Mouse (Mus musculus) C2C12 (cell line): ENCODE measurements around the gene Wdr25. TPM values are rescaled to one million over a fixed set of nuclear protein-coding genes. Genes with fewer than 3 reads are reported as not detected.

ENCODE experiments used
- H3K27me3 ChIP-seq: one replicate; pipeline ENCODE4 v1.6.1; 2011; ENCODE audit not compliant: control insufficient read depth, insufficient read depth, insufficient read length
- H3K36me3 ChIP-seq: one replicate; pipeline ENCODE4 v1.6.1; 2011; ENCODE audit not compliant: control insufficient read depth, insufficient read depth
- H3K4me3 ChIP-seq: one replicate; pipeline ENCODE4 v1.5.1; 2011; ENCODE audit warnings: mild to moderate bottlenecking, control low read depth; ENCODE audit not compliant: poor library complexity, insufficient read depth, severe bottlenecking
- H3K79me2 ChIP-seq: one replicate; pipeline ENCODE4 v1.6.1; 2011; ENCODE audit not compliant: control insufficient read depth, insufficient read depth
- H3K79me3 ChIP-seq: one replicate; pipeline ENCODE4 v1.6.1; 2011; ENCODE audit warnings: low read depth, control low read depth
- H3ac ChIP-seq: one replicate; pipeline ENCODE3; 2011; ENCODE audit warnings: low read depth; ENCODE audit not compliant: control insufficient read depth, insufficient read length
- CEBPB ChIP-seq: IDR thresholded peaks from one replicate; pipeline ENCODE4 v1.6.1; 2011; ENCODE audit warnings: low read depth, mild to moderate bottlenecking, control low read depth, moderate library complexity
- CTCF ChIP-seq: IDR thresholded peaks from one replicate; pipeline ENCODE4 v1.5.1; 2011; ENCODE audit not compliant: control insufficient read depth, insufficient read depth, insufficient read length
- FOSL1 ChIP-seq: IDR thresholded peaks from one replicate; pipeline ENCODE4 v1.8.0; 2011; ENCODE audit warnings: mild to moderate bottlenecking, low read length; ENCODE audit not compliant: poor library complexity, insufficient read depth, severe bottlenecking
- MAX ChIP-seq: IDR thresholded peaks from one replicate; pipeline ENCODE4 v1.6.1; 2011; ENCODE audit warnings: mild to moderate bottlenecking, control low read depth
- MYOD1 ChIP-seq: IDR thresholded peaks from one replicate; pipeline ENCODE4 v1.6.1; 2011; ENCODE audit warnings: low read depth; ENCODE audit not compliant: control insufficient read depth, insufficient read length
- MYOG ChIP-seq: IDR thresholded peaks from one replicate; pipeline ENCODE4 v1.6.1; 2011; ENCODE audit not compliant: control insufficient read depth, insufficient read length; ENCODE audit errors: extremely low read depth
- USF1 ChIP-seq: IDR thresholded peaks from one replicate; pipeline ENCODE4 v1.6.1; 2011; ENCODE audit warnings: low read depth, mild to moderate bottlenecking, control low read depth, moderate library complexity
- polyA plus RNA-seq: library from polyadenylated mRNA; unstranded; fragments of >200 nt; fragmentation: generic; extraction: Trizol; gene quantifications from one replicate; pipeline ENCODE4 v1.2.1, GENCODE M21; 2012; ENCODE audit warnings: missing spikeins

Wdr25 gene
- polyA plus RNA-seq, 1 experiment, result 9.4 TPM

- Histone ChIP-seq H3K79me3 (no peaks in the 10 kb centered on the region), H3ac (no peak overlapping the region), H3K79me2 (no peaks in the 10 kb centered on the region), H3K36me3 (no peaks in the 10 kb centered on the region), H3K4me3 (no peak overlapping the region), H3K27me3 (no peaks in the 10 kb centered on the region)
- no peak for TF ChIP-seq MYOG
- no peak for TF ChIP-seq CEBPB
- TF ChIP-seq CTCF, result no peak
- no peak for TF ChIP-seq MYOD1
- TF ChIP-seq USF1, result no peak
- no peak for TF ChIP-seq MAX
- no peak for TF ChIP-seq FOSL1
Observed at GRCm38 (mm10) chr12:109022181-109022691, 128.8 kb downstream of the Wdr25 start.

- TF ChIP-seq MAX, result no peak
- no peak for TF ChIP-seq CEBPB
- no peak for TF ChIP-seq USF1
- TF ChIP-seq CTCF, result no peak
- TF ChIP-seq FOSL1, result no peak
- no peak for TF ChIP-seq MYOD1
- TF ChIP-seq MYOG, result no peak
- Histone ChIP-seq H3K79me2 (no peaks in the 10 kb centered on the region), H3ac (no peak overlapping the region), H3K36me3 (no peaks in the 10 kb centered on the region), H3K79me3 (no peaks in the 10 kb centered on the region), H3K27me3 (no peaks in the 10 kb centered on the region), H3K4me3 (no peak overlapping the region)
Observed at GRCm38 (mm10) chr12:109022966-109023365, 129.5 kb downstream of the Wdr25 start.

- no peaks in the 10 kb centered on the region for H3K79me3 ChIP-seq
- no peak overlapping the region for H3K4me3 ChIP-seq
- no peaks in the 10 kb centered on the region for H3K36me3 ChIP-seq
- H3K27me3 ChIP-seq, result no peaks in the 10 kb centered on the region
- no peak overlapping the region for H3ac ChIP-seq
- no peaks in the 10 kb centered on the region for H3K79me2 ChIP-seq
- TF ChIP-seq FOSL1 (no peak), MYOD1 (no peak), MAX (no peak), USF1 (no peak), MYOG (no peak), CTCF (no peak), CEBPB (no peak)
Observed at GRCm38 (mm10) chr12:109023780-109024179, 130.3 kb downstream of the Wdr25 start.

GRCm38 (mm10) chr12:109037026-109037425, 143.6 kb downstream of the Wdr25 start:
- H3K27me3 ChIP-seq, result peaks cover 11% of the 10 kb centered on the region
- no peaks in the 10 kb centered on the region for H3K36me3 ChIP-seq
- H3ac ChIP-seq, result no peak overlapping the region
- no peak overlapping the region for H3K4me3 ChIP-seq
- no peaks in the 10 kb centered on the region for H3K79me2 ChIP-seq
- TF ChIP-seq MAX (no peak), CTCF (no peak), FOSL1 (no peak), MYOG (no peak), USF1 (no peak), CEBPB (no peak), MYOD1 (no peak)
- H3K79me3 ChIP-seq, result no peaks in the 10 kb centered on the region

- no peaks in the 10 kb centered on the region for H3K36me3 ChIP-seq
- H3K27me3 ChIP-seq, result peaks cover 20% of the 10 kb centered on the region
- no peaks in the 10 kb centered on the region for H3K79me3 ChIP-seq
- no peak for TF ChIP-seq CEBPB
- no peak for TF ChIP-seq USF1
- no peak for TF ChIP-seq MYOG
- H3K4me3 ChIP-seq, result no peak overlapping the region
- no peak overlapping the region for H3ac ChIP-seq
- H3K79me2 ChIP-seq, result no peaks in the 10 kb centered on the region
Observed at GRCm38 (mm10) chr12:109038179-109038819, 144.9 kb downstream of the Wdr25 start.

GRCm38 (mm10) chr12:109039311-109039710, 145.9 kb downstream of the Wdr25 start:
- H3K79me3 ChIP-seq, result no peaks in the 10 kb centered on the region
- H3K79me2 ChIP-seq, result no peaks in the 10 kb centered on the region
- TF ChIP-seq MAX (no peak), MYOG (no peak), CTCF (no peak), FOSL1 (no peak), MYOD1 (no peak), USF1 (no peak), CEBPB (no peak)
- peaks cover 27% of the 10 kb centered on the region for H3K27me3 ChIP-seq
- no peaks in the 10 kb centered on the region for H3K36me3 ChIP-seq
- H3ac ChIP-seq, result no peak overlapping the region
- H3K4me3 ChIP-seq, result no peak overlapping the region
